Mouse (Mus musculus): Measurements from ENCODE around the gene Hadh. TPM values are rescaled to one million over a fixed set of nuclear protein-coding genes. Genes with fewer than 3 reads are reported as not detected.

Gene Hadh
- polyA plus RNA-seq, 1 experiment from 2014 or later: 193 TPM

GRCm38 (mm10) chr3:131292349-131292748, 20.4 kb upstream of the Hadh start:
- Histone ChIP-seq H3K36me3 (ENCODE audit: control insufficient read depth, insufficient read depth) (peaks cover 6% of the 10 kb centered on the region; the same call in 1 of the 2 replicates), H3K4me3 (ENCODE audit: low read length) (no peak overlapping the region), H3K4me2 (ENCODE audit: low read depth, low read length) (no peak overlapping the region), H3K9ac (ENCODE audit: low read length) (no peak overlapping the region), H3K9me3 (replicated peaks; ENCODE audit: control insufficient read depth, low read length) (0 out of 2 replicates have a peak, but pooled peaks cover 2% of the 10 kb centered on the region), H3K4me1 (ENCODE audit: control insufficient read depth, insufficient read depth, low read length) (peaks cover 7% of the 10 kb centered on the region), H3K27me3 (ENCODE audit: control insufficient read depth, insufficient read depth, low read length) (no peaks in the 10 kb centered on the region), H3K27ac (ENCODE audit: low read length) (no peak overlapping the region)
- WGBS: 79% methylated on average over 2 of the region's 2 CpGs
- no peak for ATAC-seq (replicated peaks; ENCODE audit: extremely low read depth, insufficient read depth, low FRiP score)

GRCm38 (mm10) chr3:131291890-131292289, 20.0 kb upstream of the Hadh start:
- Histone ChIP-seq H3K36me3 (ENCODE audit: control insufficient read depth, insufficient read depth) (peaks cover 6% of the 10 kb centered on the region; the same call in 1 of the 2 replicates), H3K4me3 (ENCODE audit: low read length) (no peak overlapping the region), H3K27ac (ENCODE audit: low read length) (no peak overlapping the region), H3K9ac (ENCODE audit: low read length) (no peak overlapping the region), H3K4me1 (ENCODE audit: control insufficient read depth, insufficient read depth, low read length) (peaks cover 7% of the 10 kb centered on the region), H3K27me3 (ENCODE audit: control insufficient read depth, insufficient read depth, low read length) (no peaks in the 10 kb centered on the region), H3K9me3 (replicated peaks; ENCODE audit: control insufficient read depth, low read length) (0 out of 2 replicates have a peak, but pooled peaks cover 2% of the 10 kb centered on the region), H3K4me2 (ENCODE audit: low read depth, low read length) (no peak overlapping the region)
- ATAC-seq (replicated peaks; ENCODE audit: extremely low read depth, insufficient read depth, low FRiP score): no peak
- WGBS: 87% methylated on average over 4 of the region's 4 CpGs

- WGBS: 75% methylated on average over 4 of the region's 4 CpGs
- Histone ChIP-seq H3K36me3 (ENCODE audit: control insufficient read depth, insufficient read depth) (no peaks in the 10 kb centered on the region), H3K27ac (ENCODE audit: low read length) (no peak overlapping the region), H3K4me1 (ENCODE audit: control insufficient read depth, insufficient read depth, low read length) (peaks cover 20% of the 10 kb centered on the region), H3K27me3 (ENCODE audit: control insufficient read depth, insufficient read depth, low read length) (no peaks in the 10 kb centered on the region), H3K4me3 (ENCODE audit: low read length) (no peak overlapping the region), H3K9ac (ENCODE audit: low read length) (no peak overlapping the region), H3K4me2 (ENCODE audit: low read depth, low read length) (no peak overlapping the region), H3K9me3 (replicated peaks; ENCODE audit: control insufficient read depth, low read length) (no peaks in the 10 kb centered on the region)
- no peak for ATAC-seq (replicated peaks; ENCODE audit: extremely low read depth, insufficient read depth, low FRiP score)
Measured at GRCm38 (mm10) chr3:131274151-131274550, 2.2 kb upstream of the Hadh start.

GRCm38 (mm10) chr3:131272374-131273100, 636 bp upstream of the Hadh start:
- H3K4me3 ChIP-seq (ENCODE audit: low read length): peak overlapping the region; percentile 79
- 28% methylated on average over 10 of the region's 10 CpGs for WGBS
- no peaks in the 10 kb centered on the region for H3K36me3 ChIP-seq (ENCODE audit: control insufficient read depth, insufficient read depth)
- ATAC-seq (replicated peaks; ENCODE audit: extremely low read depth, insufficient read depth, low FRiP score): no peak; the same call in none of the 2 replicates
- no peaks in the 10 kb centered on the region for H3K9me3 ChIP-seq (replicated peaks; ENCODE audit: control insufficient read depth, low read length)
- no peaks in the 10 kb centered on the region for H3K27me3 ChIP-seq (ENCODE audit: control insufficient read depth, insufficient read depth, low read length)
- peaks cover 21% of the 10 kb centered on the region for H3K4me1 ChIP-seq (ENCODE audit: control insufficient read depth, insufficient read depth, low read length)
- peak overlapping the region; percentile 67 for H3K4me2 ChIP-seq (ENCODE audit: low read depth, low read length)
- H3K9ac ChIP-seq (ENCODE audit: low read length): peak overlapping the region; percentile 45
- peak overlapping the region; percentile 28 for H3K27ac ChIP-seq (ENCODE audit: low read length)

GRCm38 (mm10) chr3:131271157-131271556, 744 bp downstream of the Hadh start:
- Histone ChIP-seq H3K4me1 (ENCODE audit: control insufficient read depth, insufficient read depth, low read length) (peaks cover 33% of the 10 kb centered on the region), H3K4me3 (ENCODE audit: low read length) (peak overlapping the region; percentile 79), H3K9me3 (replicated peaks; ENCODE audit: control insufficient read depth, low read length) (no peaks in the 10 kb centered on the region), H3K4me2 (ENCODE audit: low read depth, low read length) (peak overlapping the region; percentile 67), H3K27me3 (ENCODE audit: control insufficient read depth, insufficient read depth, low read length) (no peaks in the 10 kb centered on the region), H3K9ac (ENCODE audit: low read length) (peak overlapping the region; percentile 84), H3K36me3 (ENCODE audit: control insufficient read depth, insufficient read depth) (0 out of 2 replicates have a peak, but pooled peaks cover 6% of the 10 kb centered on the region), H3K27ac (ENCODE audit: low read length) (peak overlapping the region; percentile 91)
- WGBS: 1% methylated on average over 8 of the region's 8 CpGs
- ATAC-seq (replicated peaks; ENCODE audit: extremely low read depth, insufficient read depth, low FRiP score): peak; percentile 30; the same call in 1 of the 2 replicates

GRCm38 (mm10) chr3:131270381-131270780, 1.5 kb downstream of the Hadh start:
- ATAC-seq (replicated peaks; ENCODE audit: extremely low read depth, insufficient read depth, low FRiP score): no peak
- peak overlapping the region; percentile 67 for H3K4me2 ChIP-seq (ENCODE audit: low read depth, low read length)
- H3K4me1 ChIP-seq (ENCODE audit: control insufficient read depth, insufficient read depth, low read length): peaks cover 40% of the 10 kb centered on the region
- no peaks in the 10 kb centered on the region for H3K27me3 ChIP-seq (ENCODE audit: control insufficient read depth, insufficient read depth, low read length)
- H3K4me3 ChIP-seq (ENCODE audit: low read length): peak overlapping the region; percentile 79
- H3K27ac ChIP-seq (ENCODE audit: low read length): peak overlapping the region; percentile 91; the same call in 1 of the 2 replicates
- H3K36me3 ChIP-seq (ENCODE audit: control insufficient read depth, insufficient read depth): 0 out of 2 replicates have a peak, but pooled peaks cover 6% of the 10 kb centered on the region
- 62% methylated on average over 6 of the region's 6 CpGs for WGBS
- H3K9me3 ChIP-seq (replicated peaks; ENCODE audit: control insufficient read depth, low read length): no peaks in the 10 kb centered on the region
- peak overlapping the region; percentile 18 for H3K9ac ChIP-seq (ENCODE audit: low read length)

GRCm38 (mm10) chr3:131266366-131267050, 5.4 kb downstream of the Hadh start:
- Histone ChIP-seq H3K9ac (ENCODE audit: low read length) (no peak overlapping the region), H3K4me2 (ENCODE audit: low read depth, low read length) (peak overlapping the region; percentile 27; the same call in 1 of the 2 replicates), H3K27ac (ENCODE audit: low read length) (peak overlapping the region; percentile 79), H3K4me1 (ENCODE audit: control insufficient read depth, insufficient read depth, low read length) (peaks cover 41% of the 10 kb centered on the region), H3K36me3 (ENCODE audit: control insufficient read depth, insufficient read depth) (peaks cover 17% of the 10 kb centered on the region), H3K4me3 (ENCODE audit: low read length) (no peak overlapping the region), H3K9me3 (replicated peaks; ENCODE audit: control insufficient read depth, low read length) (no peaks in the 10 kb centered on the region), H3K27me3 (ENCODE audit: control insufficient read depth, insufficient read depth, low read length) (no peaks in the 10 kb centered on the region)
- ATAC-seq (replicated peaks; ENCODE audit: extremely low read depth, insufficient read depth, low FRiP score): peak; percentile 63
- 50% methylated on average over 3 of the region's 3 CpGs for WGBS

GRCm38 (mm10) chr3:131265516-131265915, 6.4 kb downstream of the Hadh start:
- 68% methylated on average over 8 of the region's 8 CpGs for WGBS
- Histone ChIP-seq H3K4me1 (ENCODE audit: control insufficient read depth, insufficient read depth, low read length) (peaks cover 38% of the 10 kb centered on the region), H3K27ac (ENCODE audit: low read length) (peak overlapping the region; percentile 58), H3K4me2 (ENCODE audit: low read depth, low read length) (no peak overlapping the region), H3K27me3 (ENCODE audit: control insufficient read depth, insufficient read depth, low read length) (no peaks in the 10 kb centered on the region), H3K9ac (ENCODE audit: low read length) (no peak overlapping the region), H3K9me3 (replicated peaks; ENCODE audit: control insufficient read depth, low read length) (peaks cover 5% of the 10 kb centered on the region; the same call in 1 of the 2 replicates), H3K4me3 (ENCODE audit: low read length) (no peak overlapping the region), H3K36me3 (ENCODE audit: control insufficient read depth, insufficient read depth) (peaks cover 20% of the 10 kb centered on the region)
- no peak for ATAC-seq (replicated peaks; ENCODE audit: extremely low read depth, insufficient read depth, low FRiP score)

All from heart, embryonic 16.5 days (tissue).